Mouse (Mus musculus): Measurements from ENCODE around the gene Nol6. TPM values are rescaled to one million over a fixed set of nuclear protein-coding genes. Genes with fewer than 3 reads are reported as not detected.

The Nol6 gene
- polyA plus RNA-seq, 1 experiment from 2014 or later: 36.2 TPM

GRCm38 (mm10) chr4:41071500-41072429, 52.5 kb downstream of the Nol6 start:
- 59% methylated on average over 14 of the region's 14 CpGs for WGBS

GRCm38 (mm10) chr4:41065196-41065595, 59.1 kb downstream of the Nol6 start:
- 82% methylated on average over 4 of the region's 4 CpGs for WGBS
- H3K9me3 ChIP-seq: no peaks in the 10 kb centered on the region
- no peaks in the 10 kb centered on the region for H3K36me3 ChIP-seq
- no peak overlapping the region for H3K4me2 ChIP-seq (replicated peaks)
- no peak for ATAC-seq (replicated peaks)
- 0 out of 2 replicates have a peak, but pooled peaks cover 3% of the 10 kb centered on the region for H3K4me1 ChIP-seq
- H3K4me3 ChIP-seq: no peak overlapping the region
- no peaks in the 10 kb centered on the region for H3K27me3 ChIP-seq
- H3K27ac ChIP-seq (replicated peaks): no peak overlapping the region
- H3K9ac ChIP-seq (replicated peaks): no peak overlapping the region

More at GRCm38 (mm10) chr4:41071500-41072429, 52.5 kb downstream of the Nol6 start:
- Histone ChIP-seq H3K4me3 (no peak overlapping the region), H3K9ac (replicated peaks) (no peak overlapping the region), H3K27me3 (no peaks in the 10 kb centered on the region), H3K36me3 (no peaks in the 10 kb centered on the region), H3K4me2 (replicated peaks) (no peak overlapping the region), H3K4me1 (no peaks in the 10 kb centered on the region), H3K9me3 (no peaks in the 10 kb centered on the region), H3K27ac (replicated peaks) (no peak overlapping the region)
- no peak for ATAC-seq (replicated peaks)

Other genes starting within 250 kb of the Nol6 start
- not detected in 2 replicates for gene Spink4, start 204.4 kb downstream of the Nol6 start, polyA plus RNA-seq (2015; fragmentation: Nextera tagmentation; extraction: Ambion mirVana)
- gene Bag1, start 176.2 kb downstream of the Nol6 start, polyA plus RNA-seq (2015; fragmentation: Nextera tagmentation; extraction: Ambion mirVana): 199 and 202 TPM in 2 replicates
- gene Chmp5, start 176.0 kb downstream of the Nol6 start, polyA plus RNA-seq (2015; fragmentation: Nextera tagmentation; extraction: Ambion mirVana): 170 and 178 TPM in 2 replicates
- gene Nfx1, start 153.5 kb downstream of the Nol6 start, polyA plus RNA-seq (2015; fragmentation: Nextera tagmentation; extraction: Ambion mirVana): 116 and 119 TPM in 2 replicates
- gene Aqp7, start 76.3 kb downstream of the Nol6 start, polyA plus RNA-seq (2015; fragmentation: Nextera tagmentation; extraction: Ambion mirVana): not detected in 2 replicates
- 0.51 TPM in 1 of 2 replicates, not detected in the other for gene Aqp3, start 26.3 kb downstream of the Nol6 start, polyA plus RNA-seq (2015; fragmentation: Nextera tagmentation; extraction: Ambion mirVana)
- gene Ube2r2, start 11.3 kb upstream of the Nol6 start, polyA plus RNA-seq (2015; fragmentation: Nextera tagmentation; extraction: Ambion mirVana): 62.0 and 67.1 TPM in 2 replicates
- gene Ubap2, start 150.7 kb upstream of the Nol6 start, polyA plus RNA-seq (2015; fragmentation: Nextera tagmentation; extraction: Ambion mirVana): 54.9 and 58.9 TPM in 2 replicates
- 84.8 and 91.4 TPM in 2 replicates for gene Dcaf12, start 190.4 kb upstream of the Nol6 start, polyA plus RNA-seq (2015; fragmentation: Nextera tagmentation; extraction: Ambion mirVana)
- 69.2 and 73.5 TPM in 2 replicates for gene Ubap1, start 224.5 kb upstream of the Nol6 start, polyA plus RNA-seq (2015; fragmentation: Nextera tagmentation; extraction: Ambion mirVana)

Data from forebrain, embryonic 15.5 days (tissue).